18 mouse cellular contexts compared by ENCODE assay signal in genomic region chr6:142798837-142799236, GRCm38 (mm10). TPM values are rescaled to one million over a fixed set of nuclear protein-coding genes. Genes with fewer than 3 reads are reported as not detected.
"Had no signal": no experiment of that assay in that cellular context is flagged by ENCODE, and none has a peak within 500 bp of the region (broad histone marks: within the 10 kb centered on the region; RNA-seq: fewer than 3 reads in every experiment).

No protein-coding gene starts in this region.

- H3K9ac ChIP-seq: limb, embryonic 12.5 days; lung, embryonic 15.5 days; neural tube, embryonic 13.5 days; stomach, embryonic 15.5 days had no signal

- DNase-seq: kidney, adult 8-10 months; kidney, postnatal 25 days; layer of hippocampus, adult 9-11 months; retina, postnatal 1 day; right cerebral cortex, postnatal 4 days; thymus, adult 2 months; thymus, postnatal 25 days had no signal

- H3K27me3 ChIP-seq: limb, embryonic 12.5 days; lung, embryonic 15.5 days; neural tube, embryonic 13.5 days; stomach, embryonic 15.5 days had no signal

- H3K4me1 ChIP-seq: stomach, embryonic 15.5 days had no signal

- H3K4me2 ChIP-seq: limb, embryonic 12.5 days; lung, embryonic 15.5 days; midbrain, embryonic 11.5 days; neural tube, embryonic 13.5 days; stomach, embryonic 15.5 days had no signal

- H3K27ac ChIP-seq: limb, embryonic 12.5 days; lung, embryonic 15.5 days; neural tube, embryonic 13.5 days; stomach, embryonic 15.5 days had no signal

- ATAC-seq: midbrain, embryonic 16.5 days had no signal

- H3K4me3 ChIP-seq: limb, embryonic 12.5 days; lung, embryonic 15.5 days; neural tube, embryonic 13.5 days; stomach, embryonic 15.5 days had no signal

- H3K9me3 ChIP-seq: limb, embryonic 12.5 days; lung, embryonic 15.5 days; neural tube, embryonic 13.5 days; stomach, embryonic 15.5 days had no signal

- H3K36me3 ChIP-seq: limb, embryonic 12.5 days; lung, embryonic 15.5 days; neural tube, embryonic 13.5 days; stomach, embryonic 15.5 days had no signal

RNA-seq across cellular contexts. Expression of gene Sult6b2, which starts 5.5 kb away (rescaled TPM):
- total RNA-seq: liver, adult 2 months; megakaryocyte, adult 5-6 weeks had no signal
- polyA plus RNA-seq: kidney, embryonic 16.5 days; limb, embryonic 12.5 days; liver, adult 2 months; lung, embryonic 15.5 days; spleen, adult 2 months; urinary bladder, adult 2 months had no signal
